Mouse (Mus musculus) adrenal gland, adult (tissue): Measurements from ENCODE around the gene Pgghg.

Source experiments
- DNase-seq, 2 experiments: peaks; one replicate each; pipeline ENCODE4 v3.0.0; 2022 to 2023; ENCODE audit warnings: low spot score in 1 of 2; ENCODE audit not compliant: inconsistent age in 2 of 2

Gene Pgghg

GRCm38 (mm10) chr7:140922398-140923069 lies 18.7 kb upstream of the Pgghg start:
- peak; percentile 44 to 84 for DNase-seq

- no peak for DNase-seq
Measured at GRCm38 (mm10) chr7:140923070-140923775, 18.0 kb upstream of the Pgghg start.

GRCm38 (mm10) chr7:140927181-140927580 lies 14.0 kb upstream of the Pgghg start:
- no peak for DNase-seq

GRCm38 (mm10) chr7:140938436-140938835 lies 2.8 kb upstream of the Pgghg start:
- DNase-seq = peak in 1 of 2 experiments; percentile 39

GRCm38 (mm10) chr7:140938896-140939295 lies 2.3 kb upstream of the Pgghg start:
- DNase-seq = no peak

GRCm38 (mm10) chr7:140939669-140940171 lies 1.5 kb upstream of the Pgghg start:
- peak; percentile 31 to 57 for DNase-seq

- DNase-seq = peak in 1 of 2 experiments; percentile 46
Measured at GRCm38 (mm10) chr7:140942341-140942740, 1.1 kb downstream of the Pgghg start.

GRCm38 (mm10) chr7:140942811-140943210 lies 1.6 kb downstream of the Pgghg start:
- peak; percentile 22 to 37 for DNase-seq

GRCm38 (mm10) chr7:140943356-140943755 lies 2.2 kb downstream of the Pgghg start:
- peak; percentile 19 to 47 for DNase-seq

GRCm38 (mm10) chr7:140944236-140944635 lies 3.0 kb downstream of the Pgghg start:
- DNase-seq = peak; percentile 18 to 29

- no peak for DNase-seq
Measured at GRCm38 (mm10) chr7:140945247-140945646, 4.1 kb downstream of the Pgghg start.

- DNase-seq = peak; percentile 35 to 46
Measured at GRCm38 (mm10) chr7:140946311-140946710, 5.1 kb downstream of the Pgghg start.

GRCm38 (mm10) chr7:140946980-140947379 lies 5.8 kb downstream of the Pgghg start:
- peak; percentile 36 to 62 for DNase-seq

GRCm38 (mm10) chr7:140948161-140948560 lies 7.0 kb downstream of the Pgghg start:
- DNase-seq = peak; percentile 87 to 90

- DNase-seq = peak in 1 of 2 experiments; percentile 55
Measured at GRCm38 (mm10) chr7:140949255-140949654, 8.1 kb downstream of the Pgghg start.

GRCm38 (mm10) chr7:140949824-140950530 lies 8.8 kb downstream of the Pgghg start, which contains the start of gene Ifitm5:
TSS of gene Ifitm5 (minus strand) at chr7:140950291.
- DNase-seq = peak; percentile 80 to 85

GRCm38 (mm10) chr7:140951051-140951450 lies 9.9 kb downstream of the Pgghg start:
- DNase-seq = peak; percentile 55 to 78

- no peak for DNase-seq
Measured at GRCm38 (mm10) chr7:140951765-140952164, 10.6 kb downstream of the Pgghg start.

GRCm38 (mm10) chr7:140952441-140952840 lies 11.2 kb downstream of the Pgghg start:
- peak in 1 of 2 experiments; percentile 31 for DNase-seq

GRCm38 (mm10) chr7:140953133-140953532 lies 11.9 kb downstream of the Pgghg start:
- DNase-seq = peak in 1 of 2 experiments; percentile 63
